Mouse (Mus musculus): ENCODE data around the gene Efl1. TPM values are rescaled to one million over a fixed set of nuclear protein-coding genes. Genes with fewer than 3 reads are reported as not detected.

The Efl1 gene
- polyA plus RNA-seq, 1 experiment from 2014 or later, result 22.8 TPM

DNA sequence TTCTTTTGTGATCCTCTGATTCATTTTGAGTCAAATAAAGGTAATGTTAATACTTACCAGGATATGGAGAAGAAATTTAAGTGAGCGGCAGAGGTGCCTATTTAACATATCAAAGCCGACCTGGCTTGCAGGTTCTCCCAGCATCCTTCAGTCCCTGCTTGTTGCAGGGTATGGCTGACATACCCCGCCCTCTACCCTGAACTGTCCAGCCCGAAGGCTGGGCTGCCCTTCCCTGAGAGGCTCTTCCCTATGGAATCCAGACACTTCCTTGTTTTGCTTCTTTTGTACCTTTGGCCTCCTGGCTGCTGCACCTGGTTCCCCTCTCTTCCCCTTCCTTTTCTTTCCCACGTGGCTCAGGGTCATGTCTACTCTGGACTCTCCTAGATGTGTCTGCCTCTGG is 160.7 kb downstream of the Efl1 start:
- Histone ChIP-seq H3K9ac (ENCODE audit: low read length) (no peak overlapping the region), H3K9me3 (replicated peaks; ENCODE audit: control insufficient read depth, low read length) (no peaks in the 10 kb centered on the region), H3K4me1 (ENCODE audit: control insufficient read depth, insufficient read depth, low read length) (0 out of 2 replicates have a peak, but pooled peaks cover 3% of the 10 kb centered on the region), H3K27ac (ENCODE audit: low read length) (no peak overlapping the region), H3K4me2 (ENCODE audit: low read depth, low read length) (no peak overlapping the region), H3K36me3 (ENCODE audit: control insufficient read depth, insufficient read depth, low read length) (no peaks in the 10 kb centered on the region), H3K27me3 (ENCODE audit: control insufficient read depth, insufficient read depth, low read length) (no peaks in the 10 kb centered on the region), H3K4me3 (replicated peaks; ENCODE audit: low read length) (no peak overlapping the region)
- no peak for ATAC-seq (ENCODE audit: insufficient read depth, low FRiP score)
- 51% methylated on average over 5 of the region's 5 CpGs for WGBS

GRCm38 (mm10) chr7:82810799-82811139 is 162.4 kb downstream of the Efl1 start:
- WGBS, result 57% methylated on average over 5 of the region's 5 CpGs
- no peak overlapping the region for H3K27ac ChIP-seq (ENCODE audit: low read length)
- no peak overlapping the region for H3K4me2 ChIP-seq (ENCODE audit: low read depth, low read length)
- H3K4me1 ChIP-seq (ENCODE audit: control insufficient read depth, insufficient read depth, low read length), result 0 out of 2 replicates have a peak, but pooled peaks cover 3% of the 10 kb centered on the region
- H3K4me3 ChIP-seq (replicated peaks; ENCODE audit: low read length), result no peak overlapping the region
- H3K9ac ChIP-seq (ENCODE audit: low read length), result no peak overlapping the region
- no peaks in the 10 kb centered on the region for H3K9me3 ChIP-seq (replicated peaks; ENCODE audit: control insufficient read depth, low read length)
- no peaks in the 10 kb centered on the region for H3K36me3 ChIP-seq (ENCODE audit: control insufficient read depth, insufficient read depth, low read length)
- H3K27me3 ChIP-seq (ENCODE audit: control insufficient read depth, insufficient read depth, low read length), result no peaks in the 10 kb centered on the region
- ATAC-seq (ENCODE audit: insufficient read depth, low FRiP score), result no peak

DNA sequence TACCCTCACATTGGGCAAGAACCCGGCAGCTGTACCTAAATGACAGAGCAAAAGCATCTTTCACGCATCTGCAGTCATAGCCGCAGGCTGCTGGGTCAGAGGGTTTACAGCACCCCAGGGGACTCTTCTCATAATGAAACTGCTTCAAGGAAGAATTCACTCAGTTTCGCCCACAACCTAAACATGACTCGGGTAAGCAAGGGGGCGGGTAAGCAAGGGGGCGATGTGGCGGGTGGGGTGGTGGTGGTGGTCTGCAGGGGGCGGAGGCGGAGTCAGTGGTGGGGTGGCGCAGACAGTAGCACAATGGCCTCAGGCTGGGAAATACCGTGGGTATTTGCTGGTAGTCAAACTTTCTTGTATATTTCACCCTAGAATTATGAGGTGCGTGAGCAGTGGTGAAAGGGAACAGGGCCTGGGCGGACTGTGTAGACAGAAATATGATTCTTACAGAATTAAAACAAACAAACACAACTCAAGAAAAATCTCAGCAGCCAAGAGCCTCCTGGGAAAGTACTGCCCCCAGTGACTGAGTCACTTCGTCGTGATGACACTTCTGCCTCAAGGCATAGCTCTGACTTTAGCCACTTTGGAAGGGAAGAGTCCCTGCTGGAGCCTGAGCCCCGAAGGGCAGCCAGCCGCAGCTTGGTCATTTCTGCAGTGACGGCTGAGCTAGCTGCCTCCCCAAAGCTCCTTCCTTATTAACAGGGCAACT is 162.9 kb downstream of the Efl1 start:
- no peaks in the 10 kb centered on the region for H3K36me3 ChIP-seq (ENCODE audit: control insufficient read depth, insufficient read depth, low read length)
- H3K9ac ChIP-seq (ENCODE audit: low read length), result no peak overlapping the region
- H3K27me3 ChIP-seq (ENCODE audit: control insufficient read depth, insufficient read depth, low read length), result no peaks in the 10 kb centered on the region
- WGBS, result 30% methylated on average over 19 of the region's 19 CpGs
- no peak for ATAC-seq (ENCODE audit: insufficient read depth, low FRiP score)
- H3K27ac ChIP-seq (ENCODE audit: low read length), result no peak overlapping the region
- no peak overlapping the region for H3K4me2 ChIP-seq (ENCODE audit: low read depth, low read length)
- H3K9me3 ChIP-seq (replicated peaks; ENCODE audit: control insufficient read depth, low read length), result no peaks in the 10 kb centered on the region
- H3K4me1 ChIP-seq (ENCODE audit: control insufficient read depth, insufficient read depth, low read length), result 0 out of 2 replicates have a peak, but pooled peaks cover 3% of the 10 kb centered on the region
- H3K4me3 ChIP-seq (replicated peaks; ENCODE audit: low read length), result no peak overlapping the region

- Histone ChIP-seq H3K4me1 (ENCODE audit: control insufficient read depth, insufficient read depth, low read length) (0 out of 2 replicates have a peak, but pooled peaks cover 3% of the 10 kb centered on the region), H3K36me3 (ENCODE audit: control insufficient read depth, insufficient read depth, low read length) (no peaks in the 10 kb centered on the region), H3K9me3 (replicated peaks; ENCODE audit: control insufficient read depth, low read length) (no peaks in the 10 kb centered on the region), H3K27me3 (ENCODE audit: control insufficient read depth, insufficient read depth, low read length) (no peaks in the 10 kb centered on the region), H3K4me3 (replicated peaks; ENCODE audit: low read length) (no peak overlapping the region), H3K4me2 (ENCODE audit: low read depth, low read length) (no peak overlapping the region), H3K9ac (ENCODE audit: low read length) (no peak overlapping the region), H3K27ac (ENCODE audit: low read length) (no peak overlapping the region)
- ATAC-seq (ENCODE audit: insufficient read depth, low FRiP score), result no peak
- 68% methylated on average over 19 of the region's 19 CpGs for WGBS
Observed at GRCm38 (mm10) chr7:82812186-82813155, 164.1 kb downstream of the Efl1 start.

GRCm38 (mm10) chr7:82819541-82819940 is 171.1 kb downstream of the Efl1 start:
- H3K9me3 ChIP-seq (replicated peaks; ENCODE audit: control insufficient read depth, low read length), result no peaks in the 10 kb centered on the region
- 90% methylated on average over 7 of the region's 7 CpGs for WGBS
- no peaks in the 10 kb centered on the region for H3K4me1 ChIP-seq (ENCODE audit: control insufficient read depth, insufficient read depth, low read length)
- ATAC-seq (ENCODE audit: insufficient read depth, low FRiP score), result no peak
- no peak overlapping the region for H3K4me2 ChIP-seq (ENCODE audit: low read depth, low read length)
- H3K27me3 ChIP-seq (ENCODE audit: control insufficient read depth, insufficient read depth, low read length), result no peaks in the 10 kb centered on the region
- H3K4me3 ChIP-seq (replicated peaks; ENCODE audit: low read length), result no peak overlapping the region
- no peak overlapping the region for H3K9ac ChIP-seq (ENCODE audit: low read length)
- H3K27ac ChIP-seq (ENCODE audit: low read length), result no peak overlapping the region
- no peaks in the 10 kb centered on the region for H3K36me3 ChIP-seq (ENCODE audit: control insufficient read depth, insufficient read depth, low read length)

DNA sequence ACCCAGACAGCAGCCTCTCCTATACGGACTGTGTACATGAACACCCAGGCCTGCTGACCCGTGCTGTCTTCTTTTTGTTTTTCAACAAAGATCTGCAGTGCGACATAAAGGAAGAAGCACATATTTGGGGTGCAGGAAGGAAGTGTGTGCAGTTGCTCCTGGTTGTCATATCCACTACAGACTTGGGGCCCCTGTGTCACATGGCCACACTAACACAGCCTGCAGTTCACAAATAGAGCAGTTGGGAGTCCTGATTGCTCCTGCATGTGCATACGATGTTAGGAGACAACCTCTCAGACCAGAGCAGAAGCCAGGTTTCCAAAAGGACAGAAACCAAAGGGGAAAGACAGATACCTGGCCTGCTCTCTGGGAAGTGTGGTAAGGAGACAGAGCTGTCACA is 172.2 kb downstream of the Efl1 start:
- Histone ChIP-seq H3K4me3 (replicated peaks; ENCODE audit: low read length) (no peak overlapping the region), H3K4me1 (ENCODE audit: control insufficient read depth, insufficient read depth, low read length) (no peaks in the 10 kb centered on the region), H3K27me3 (ENCODE audit: control insufficient read depth, insufficient read depth, low read length) (no peaks in the 10 kb centered on the region), H3K9me3 (replicated peaks; ENCODE audit: control insufficient read depth, low read length) (no peaks in the 10 kb centered on the region), H3K27ac (ENCODE audit: low read length) (no peak overlapping the region), H3K4me2 (ENCODE audit: low read depth, low read length) (no peak overlapping the region), H3K36me3 (ENCODE audit: control insufficient read depth, insufficient read depth, low read length) (no peaks in the 10 kb centered on the region), H3K9ac (ENCODE audit: low read length) (no peak overlapping the region)
- ATAC-seq (ENCODE audit: insufficient read depth, low FRiP score), result no peak
- WGBS, result 56% methylated on average over 4 of the region's 4 CpGs

DNA sequence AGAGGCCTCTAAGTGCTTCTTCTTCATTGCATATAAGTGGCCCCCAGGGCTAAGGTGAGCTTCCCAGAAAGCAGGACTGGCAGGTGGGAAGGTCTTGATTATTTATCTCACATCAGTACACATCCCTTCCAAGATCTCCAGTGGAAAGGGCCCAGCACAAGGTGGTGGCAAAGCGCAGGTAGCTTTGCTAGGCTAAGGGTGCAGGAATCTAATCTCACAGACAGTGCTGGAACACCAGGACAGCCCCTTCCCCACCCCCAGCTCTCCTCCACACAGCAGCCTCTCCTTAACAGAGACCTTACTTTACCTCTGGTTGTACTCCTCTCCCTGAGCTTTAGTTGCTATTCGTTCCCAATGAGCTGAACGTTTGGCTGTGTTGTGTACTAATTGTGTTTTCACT is 173.1 kb downstream of the Efl1 start:
- H3K4me3 ChIP-seq (replicated peaks; ENCODE audit: low read length), result no peak overlapping the region
- H3K4me1 ChIP-seq (ENCODE audit: control insufficient read depth, insufficient read depth, low read length), result no peaks in the 10 kb centered on the region
- no peaks in the 10 kb centered on the region for H3K9me3 ChIP-seq (replicated peaks; ENCODE audit: control insufficient read depth, low read length)
- H3K27ac ChIP-seq (ENCODE audit: low read length), result no peak overlapping the region
- no peak overlapping the region for H3K9ac ChIP-seq (ENCODE audit: low read length)
- H3K4me2 ChIP-seq (ENCODE audit: low read depth, low read length), result no peak overlapping the region
- no peaks in the 10 kb centered on the region for H3K36me3 ChIP-seq (ENCODE audit: control insufficient read depth, insufficient read depth, low read length)
- WGBS, result 68% methylated on average over 3 of the region's 3 CpGs
- no peak for ATAC-seq (ENCODE audit: insufficient read depth, low FRiP score)
- H3K27me3 ChIP-seq (ENCODE audit: control insufficient read depth, insufficient read depth, low read length), result no peaks in the 10 kb centered on the region

DNA sequence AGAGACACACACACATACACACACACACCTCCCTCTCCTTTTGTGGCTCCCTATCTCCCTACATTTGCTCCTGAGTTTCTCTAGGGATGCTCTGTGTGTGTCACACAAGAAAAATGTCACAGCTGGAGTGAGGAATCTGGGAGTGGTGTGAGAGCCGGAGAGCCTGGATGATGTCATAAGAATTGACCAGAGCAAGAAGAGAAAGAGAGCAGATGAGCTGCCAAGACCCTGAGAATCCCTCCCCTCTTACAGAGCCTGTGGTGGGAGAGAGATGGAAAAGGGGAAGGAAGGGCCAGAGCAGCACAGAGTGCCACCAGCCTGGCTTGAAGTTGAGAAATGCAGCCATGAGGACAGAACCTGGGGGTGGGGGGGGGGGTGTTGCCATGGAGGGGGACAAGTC is 174.1 kb downstream of the Efl1 start:
- peak; percentile 53 for ATAC-seq (ENCODE audit: insufficient read depth, low FRiP score)

More for the DNA sequence above, 174.1 kb downstream of the Efl1 start:
- WGBS, result 17% methylated on average over 1 of the region's 1 CpGs
- Histone ChIP-seq H3K27ac (ENCODE audit: low read length) (no peak overlapping the region), H3K27me3 (ENCODE audit: control insufficient read depth, insufficient read depth, low read length) (no peaks in the 10 kb centered on the region), H3K9ac (ENCODE audit: low read length) (no peak overlapping the region), H3K4me2 (ENCODE audit: low read depth, low read length) (no peak overlapping the region), H3K4me3 (replicated peaks; ENCODE audit: low read length) (no peak overlapping the region), H3K9me3 (replicated peaks; ENCODE audit: control insufficient read depth, low read length) (no peaks in the 10 kb centered on the region), H3K36me3 (ENCODE audit: control insufficient read depth, insufficient read depth, low read length) (no peaks in the 10 kb centered on the region), H3K4me1 (ENCODE audit: control insufficient read depth, insufficient read depth, low read length) (no peaks in the 10 kb centered on the region)
